ENCODE assay signal across 8 mouse cellular contexts in genomic region chr2:62664839-62665238, GRCm38 (mm10). TPM values are rescaled to one million over a fixed set of nuclear protein-coding genes. Genes with fewer than 3 reads are reported as not detected.
DNase-seq lines count a peak whose midpoint lies in the region; ATAC-seq and TF ChIP-seq lines count a peak whose summit lies in the region.

No protein-coding gene starts in this region.

- no peaks in the 10 kb centered on the region for H3K9me3 ChIP-seq in embryonic facial prominence, embryonic 13.5 days
- no peaks in the 10 kb centered on the region for H3K9me3 ChIP-seq in hindbrain, postnatal 0 days (ENCODE audit: low read length)
- no peaks in the 10 kb centered on the region for H3K9me3 ChIP-seq in neural tube, embryonic 15.5 days (replicated peaks)

- no peak for ATAC-seq in embryonic facial prominence, embryonic 13.5 days (ENCODE audit: insufficient number of reproducible peaks, insufficient read depth, low FRiP score, low TSS enrichment, low read depth)
- ATAC-seq in hindbrain, postnatal 0 days, result no peak
- no peak for ATAC-seq in neural tube, embryonic 15.5 days (ENCODE audit: low FRiP score)

- H3K36me3 ChIP-seq in embryonic facial prominence, embryonic 13.5 days, result no peaks in the 10 kb centered on the region
- H3K36me3 ChIP-seq in hindbrain, postnatal 0 days (ENCODE audit: insufficient read depth, low read length), result no peaks in the 10 kb centered on the region
- H3K36me3 ChIP-seq in neural tube, embryonic 15.5 days, result no peaks in the 10 kb centered on the region

- no peak overlapping the region for H3K27ac ChIP-seq in left cerebral cortex, adult 2 months
- H3K27ac ChIP-seq in embryonic facial prominence, embryonic 13.5 days, result no peak overlapping the region
- H3K27ac ChIP-seq in hindbrain, postnatal 0 days, result no peak overlapping the region
- no peak overlapping the region for H3K27ac ChIP-seq in neural tube, embryonic 15.5 days (replicated peaks)

- peak overlapping the region; percentile 93; the same call in 1 of the 2 replicates for H3K4me2 ChIP-seq in embryonic facial prominence, embryonic 13.5 days
- peak overlapping the region; percentile 91 for H3K4me2 ChIP-seq in hindbrain, postnatal 0 days (ENCODE audit: low read depth, low read length)
- peak overlapping the region; percentile 96 for H3K4me2 ChIP-seq in neural tube, embryonic 15.5 days

- no peak for TF ChIP-seq CTCF in left cerebral cortex, adult 2 months (IDR thresholded peaks at IDR 0.05)
- TF ChIP-seq CTCF in hindbrain, postnatal 0 days (IDR thresholded peaks at IDR 0.05; ENCODE audit: low read depth), result no peak

- intact Hi-C loops in left cerebral cortex, adult 2 months (cut with DNase I), result no loop called here
- intact Hi-C loops in left cerebral cortex, postnatal 36 days (cut with DNase I), result no loop called here

- H3K4me3 ChIP-seq in left cerebral cortex, adult 2 months, result peak overlapping the region; percentile 81
- H3K4me3 ChIP-seq in embryonic facial prominence, embryonic 13.5 days, result no peak overlapping the region; the same call in 1 of the 2 replicates
- H3K4me3 ChIP-seq in hindbrain, postnatal 0 days (ENCODE audit: low read length), result peak overlapping the region; percentile 70
- H3K4me3 ChIP-seq in neural tube, embryonic 15.5 days (replicated peaks), result peak overlapping the region; percentile 71; the same call in 1 of the 2 replicates

- H3K4me1 ChIP-seq in embryonic facial prominence, embryonic 13.5 days, result no peaks in the 10 kb centered on the region
- no peaks in the 10 kb centered on the region for H3K4me1 ChIP-seq in hindbrain, postnatal 0 days (ENCODE audit: insufficient read depth, low read length)
- H3K4me1 ChIP-seq in neural tube, embryonic 15.5 days, result peaks cover 6% of the 10 kb centered on the region; the same call in 1 of the 2 replicates

- H3K27me3 ChIP-seq in embryonic facial prominence, embryonic 13.5 days, result peaks cover 20% of the 10 kb centered on the region
- no peaks in the 10 kb centered on the region for H3K27me3 ChIP-seq in hindbrain, postnatal 0 days (ENCODE audit: insufficient read depth, low read length)
- H3K27me3 ChIP-seq in neural tube, embryonic 15.5 days (replicated peaks), result no peaks in the 10 kb centered on the region

- 64% methylated on average over 7 of the region's 7 CpGs for WGBS in embryonic facial prominence, embryonic 13.5 days
- WGBS in hindbrain, postnatal 0 days, result 66% methylated on average over 7 of the region's 7 CpGs
- WGBS in neural tube, embryonic 15.5 days, result 68% methylated on average over 7 of the region's 7 CpGs

- no peak for DNase-seq in left cerebral cortex, adult 2 months (ENCODE audit: extremely low spot score in 1 of 2, low spot score in 2 of 2)
- no peak for DNase-seq in left cerebral cortex, postnatal 36 days (ENCODE audit: low spot score in 2 of 2)
- no peak for DNase-seq in hindbrain, postnatal 0 days (ENCODE audit: low spot score)
- no peak for DNase-seq in spleen, adult 18-20 months
- DNase-seq in cerebellum, adult 18-20 months, result no peak
- DNase-seq in urinary bladder, postnatal 4 days (ENCODE audit: low spot score in 2 of 2), result no peak

- H3K9ac ChIP-seq in embryonic facial prominence, embryonic 13.5 days, result no peak overlapping the region
- H3K9ac ChIP-seq in hindbrain, postnatal 0 days (replicated peaks; ENCODE audit: low read length), result no peak overlapping the region; the same call in 1 of the 2 replicates
- no peak overlapping the region for H3K9ac ChIP-seq in neural tube, embryonic 15.5 days (replicated peaks)

RNA-seq across cellular contexts. Expression of gene Gca, which starts 0.8 kb away (rescaled TPM):
- total RNA-seq in left cerebral cortex, adult 2 months (2021), result 10 to 100 TPM; 12.7 to 22.3 TPM
- 10 to 100 TPM; 15.5 to 24.5 TPM for total RNA-seq in left cerebral cortex, postnatal 36 days (2021)
- polyA plus RNA-seq in embryonic facial prominence, embryonic 13.5 days (2015; fragmentation: Nextera tagmentation; extraction: Ambion mirVana), result 1.9 and 2.1 TPM in 2 replicates
- total RNA-seq in hindbrain, postnatal 0 days (2014; rRNA removed), result 2.4 and 2.7 TPM in 2 replicates
- 4.1 and 4.3 TPM in 2 replicates for polyA plus RNA-seq in hindbrain, postnatal 0 days (2015; fragmentation: Nextera tagmentation; extraction: Ambion mirVana)
- polyA plus RNA-seq in neural tube, embryonic 15.5 days (2015; fragmentation: Nextera tagmentation; extraction: Ambion mirVana), result 3.2 and 3.8 TPM in 2 replicates

RNA-seq across cellular contexts. Expression of gene Ifih1, which starts 18.8 kb away (rescaled TPM):
- 1 to 10 TPM; 2.6 TPM for total RNA-seq in left cerebral cortex, adult 2 months (2021)
- total RNA-seq in left cerebral cortex, postnatal 36 days (2021), result 1 to 10 TPM; 3.2 to 3.5 TPM
- 1.1 and 1.3 TPM in 2 replicates for polyA plus RNA-seq in embryonic facial prominence, embryonic 13.5 days (2015; fragmentation: Nextera tagmentation; extraction: Ambion mirVana)
- 1.5 and 2.0 TPM in 2 replicates for total RNA-seq in hindbrain, postnatal 0 days (2014; rRNA removed)
- 2.1 and 3.5 TPM in 2 replicates for polyA plus RNA-seq in hindbrain, postnatal 0 days (2015; fragmentation: Nextera tagmentation; extraction: Ambion mirVana)
- polyA plus RNA-seq in neural tube, embryonic 15.5 days (2015; fragmentation: Nextera tagmentation; extraction: Ambion mirVana), result 0.87 and 3.2 TPM in 2 replicates
